Mouse (Mus musculus) intestine, embryonic 14.5 days (tissue): ENCODE data around the gene Hspa1b. TPM values are rescaled to one million over a fixed set of nuclear protein-coding genes. Genes with fewer than 3 reads are reported as not detected.
"Not testable (repeated sequence)": the region's sequence is repeated elsewhere in the genome, so short reads cannot be mapped to it uniquely, and the experiment has no call there.

Experiments used
- ATAC-seq: fragments of 200-750 bp; cut with Nextera tagmentation; replicated peaks from 2 replicates; pipeline ENCODE4 v1.8.0; 2017; ENCODE audit warnings: low read depth, moderate number of reproducible peaks, moderate TSS enrichment, moderate library complexity; ENCODE audit not compliant: low FRiP score, low TSS enrichment
- DNase-seq: peaks from one replicate; pipeline ENCODE4 v3.0.0-alpha.2; 2018; ENCODE audit warnings: low spot score
- H3K27ac ChIP-seq: fragments of 300-500 bp; sonication (generic); 2 replicates; pipeline ENCODE4 v1.5.1; 2014; ENCODE audit warnings: low read depth, mild to moderate bottlenecking, control low read depth
- H3K27me3 ChIP-seq: fragments of 300-500 bp; sonication (generic); replicated peaks from 2 replicates; pipeline ENCODE4 v1.6.1; 2014; ENCODE audit warnings: low read length, control low read depth; ENCODE audit not compliant: control insufficient read depth, insufficient read depth
- H3K36me3 ChIP-seq: fragments of 300-500 bp; sonication (generic); 2 replicates; pipeline ENCODE4 v1.6.1; 2014; ENCODE audit warnings: low read length, control low read depth; ENCODE audit not compliant: control insufficient read depth, insufficient read depth
- H3K4me1 ChIP-seq: fragments of 300-500 bp; sonication (generic); replicated peaks from 2 replicates; pipeline ENCODE4 v1.6.1; 2014; ENCODE audit warnings: low read length, control low read depth, mixed read lengths; ENCODE audit not compliant: control insufficient read depth, insufficient read depth
- H3K4me2 ChIP-seq: fragments of 300-500 bp; sonication (generic); 2 replicates; pipeline ENCODE4 v1.6.1; 2014; ENCODE audit warnings: low read length
- H3K4me3 ChIP-seq: fragments of 300-500 bp; sonication (generic); 2 replicates; pipeline ENCODE4 v1.5.1; 2014; ENCODE audit warnings: low read depth, low read length, control low read depth, mixed read lengths
- H3K9ac ChIP-seq: fragments of 300-500 bp; sonication (generic); 2 replicates; pipeline ENCODE4 v1.6.1; 2014; ENCODE audit warnings: mild to moderate bottlenecking, low read length
- H3K9me3 ChIP-seq: fragments of 300-500 bp; sonication (generic); 2 replicates; pipeline ENCODE4 v1.6.1; 2016; ENCODE audit warnings: low read length, control low read depth; ENCODE audit not compliant: control insufficient read depth
- WGBS: fragments of 180-500 bp; shearing (Covaris S2); extraction: QIAGEN DNeasy Blood & Tissue Kit; methylation state at CpG from one replicate; pipeline ENCODE4 v1.1.7; 2014; 5-methylcytosine and 5-hydroxymethylcytosine counted together
- polyA plus RNA-seq: library from polyadenylated mRNA; unstranded; fragments of >200 nt; fragmentation: Nextera tagmentation; extraction: Ambion mirVana; gene quantifications from 2 replicates; pipeline ENCODE4 v1.2.1, GENCODE M21; 2014

Gene Hspa1b
- 0.24 and 0.46 TPM in 2 replicates for polyA plus RNA-seq

DNA sequence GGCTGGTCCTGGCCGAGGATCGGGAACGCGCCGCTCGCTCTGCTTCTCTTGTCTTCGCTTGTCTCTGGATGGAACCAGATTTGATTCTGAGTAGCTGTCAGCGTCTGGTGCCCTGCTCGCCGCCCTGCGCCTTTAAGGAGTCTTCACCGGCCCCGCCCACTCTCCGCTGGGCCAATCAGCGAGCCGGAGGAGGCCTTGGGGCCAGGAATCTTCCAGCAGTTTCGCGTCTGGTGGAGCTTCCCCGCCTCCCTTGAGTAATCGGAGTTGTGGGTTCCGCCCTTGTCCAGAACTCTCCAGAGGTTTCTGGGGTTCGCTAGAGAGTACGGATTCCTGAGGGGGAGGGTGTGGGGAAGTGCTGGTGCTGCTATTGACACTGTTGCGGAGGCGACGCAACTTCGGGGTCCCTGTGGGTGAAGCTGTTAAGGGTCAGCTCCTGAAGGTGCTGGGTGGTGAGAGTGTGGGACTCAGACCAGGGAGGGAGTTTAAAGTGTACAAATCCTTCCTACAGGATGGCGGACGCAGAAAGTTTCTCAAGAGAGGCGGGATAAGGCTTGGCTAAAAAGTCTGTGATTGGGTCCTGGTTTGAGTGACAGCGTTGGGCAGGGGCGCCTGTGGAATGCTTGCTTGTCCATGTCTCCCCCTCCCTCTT lies at the start of gene Hspa1b:
Gene Hspa1b, minus strand, starts transcription at position 109 of the 649 bp plus-strand sequence.
- peak; percentile 94 for ATAC-seq
- H3K9ac ChIP-seq = peak within 1 kb of the TSS; percentile 54
- peak within 1 kb of the TSS; percentile 76 for H3K4me2 ChIP-seq
- peak within 1 kb of the TSS; percentile 95 for H3K27ac ChIP-seq
- WGBS = under 1% methylated on average over 29 of the region's 32 CpGs
- H3K27me3 ChIP-seq, H3K4me1 ChIP-seq, H3K9me3 ChIP-seq, H3K36me3 ChIP-seq: not testable (repeated sequence)
- DNase-seq = peak; percentile 96
- H3K4me3 ChIP-seq = peak within 1 kb of the TSS; percentile 50

DNA sequence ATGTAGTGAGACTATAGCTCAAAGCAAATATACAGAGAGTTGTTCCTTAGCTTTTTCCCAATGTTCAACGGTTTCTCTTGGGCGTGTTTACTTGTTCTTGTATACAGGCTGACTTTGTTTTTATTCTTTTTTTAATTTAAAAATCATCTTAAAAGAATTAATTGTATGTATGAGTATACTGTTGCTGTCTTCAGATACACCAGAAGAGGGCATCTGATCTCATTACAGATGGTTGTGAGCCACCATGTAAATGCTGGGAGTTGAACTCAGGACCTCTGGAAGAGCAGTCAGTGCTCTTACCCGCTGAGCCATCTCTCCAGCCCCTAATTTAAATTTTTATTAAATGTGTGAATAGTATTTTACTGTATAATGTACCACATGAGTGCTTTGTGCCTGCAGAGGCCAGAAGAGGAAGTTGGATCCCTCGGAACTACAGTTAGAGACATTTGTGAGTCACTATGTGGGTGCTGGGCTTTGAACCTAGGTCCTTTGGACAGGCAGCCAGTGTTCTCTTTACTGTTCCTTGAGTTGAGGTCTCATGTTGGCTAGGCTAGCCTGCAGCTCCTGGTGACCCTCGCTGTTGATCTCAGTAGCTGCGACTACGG lies 48.5 kb upstream of the Hspa1b start:
- DNase-seq (no peak), ATAC-seq (no peak)
- no peak overlapping the region for H3K4me2 ChIP-seq
- H3K27ac ChIP-seq = no peak overlapping the region
- no peaks in the 10 kb centered on the region for H3K27me3 ChIP-seq
- H3K9ac ChIP-seq = no peak overlapping the region
- H3K9me3 ChIP-seq = no peaks in the 10 kb centered on the region
- peaks cover 10% of the 10 kb centered on the region for H3K4me1 ChIP-seq
- peaks cover 84% of the 10 kb centered on the region for H3K36me3 ChIP-seq
- WGBS = 93% methylated on average over 7 of the region's 7 CpGs
- no peak overlapping the region for H3K4me3 ChIP-seq

DNA sequence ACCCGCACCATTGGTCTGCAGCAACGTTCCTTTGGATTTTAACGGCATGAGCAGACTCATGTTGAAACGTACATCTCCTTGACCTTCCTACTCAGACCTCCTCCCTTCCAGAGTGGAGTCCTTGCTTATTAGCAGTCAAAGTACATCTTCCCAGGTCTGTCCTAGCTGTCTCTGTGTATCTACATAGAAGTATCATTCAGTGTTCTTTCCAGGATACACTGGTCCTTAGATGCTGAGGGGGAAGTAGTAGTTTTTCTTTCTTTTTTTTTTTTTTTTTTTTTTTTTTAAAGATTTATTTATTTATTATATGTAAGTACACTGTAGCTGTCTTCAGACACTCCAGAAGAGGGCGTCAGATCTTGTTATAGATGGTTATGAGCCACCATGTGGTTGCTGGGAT lies 46.9 kb upstream of the Hspa1b start:
- not testable (repeated sequence) for H3K9me3 ChIP-seq, H3K4me2 ChIP-seq
- 93% methylated on average over 4 of the region's 5 CpGs for WGBS

DNA sequence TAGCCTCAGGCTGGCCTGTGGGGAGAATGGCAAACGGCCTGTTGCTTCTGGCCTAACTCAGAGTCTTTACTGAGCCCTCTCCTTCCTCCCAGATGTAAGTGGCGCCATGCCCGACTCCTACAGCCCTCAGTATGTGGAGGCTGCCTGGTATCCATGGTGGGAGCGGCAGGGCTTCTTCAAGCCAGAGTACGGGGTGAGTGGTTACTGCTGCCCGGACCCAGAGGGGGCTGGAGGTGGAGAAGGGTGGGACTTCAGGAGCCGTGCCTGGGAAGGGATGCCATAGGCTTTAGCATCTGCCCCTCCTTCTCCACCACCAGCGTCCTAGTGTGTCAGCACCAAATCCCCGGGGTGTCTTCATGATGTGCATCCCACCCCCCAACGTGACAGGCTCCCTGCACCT lies 46.1 kb upstream of the Hspa1b start:
- peaks cover 60% of the 10 kb centered on the region for H3K36me3 ChIP-seq
- no peak for DNase-seq
- no peak overlapping the region for H3K4me3 ChIP-seq
- ATAC-seq = no peak
- no peaks in the 10 kb centered on the region for H3K9me3 ChIP-seq
- no peak overlapping the region for H3K9ac ChIP-seq
- 96% methylated on average over 9 of the region's 10 CpGs for WGBS
- H3K27ac ChIP-seq = no peak overlapping the region
- no peaks in the 10 kb centered on the region for H3K27me3 ChIP-seq
- peaks cover 15% of the 10 kb centered on the region for H3K4me1 ChIP-seq
- H3K4me2 ChIP-seq = no peak overlapping the region

More for the DNA sequence above, 46.9 kb upstream of the Hspa1b start:
- Histone ChIP-seq H3K36me3 (peaks cover 68% of the 10 kb centered on the region), H3K4me1 (peaks cover 15% of the 10 kb centered on the region)
- DNase-seq, H3K27me3 ChIP-seq, ATAC-seq, H3K27ac ChIP-seq, H3K9ac ChIP-seq, H3K4me3 ChIP-seq: not testable (repeated sequence)

DNA sequence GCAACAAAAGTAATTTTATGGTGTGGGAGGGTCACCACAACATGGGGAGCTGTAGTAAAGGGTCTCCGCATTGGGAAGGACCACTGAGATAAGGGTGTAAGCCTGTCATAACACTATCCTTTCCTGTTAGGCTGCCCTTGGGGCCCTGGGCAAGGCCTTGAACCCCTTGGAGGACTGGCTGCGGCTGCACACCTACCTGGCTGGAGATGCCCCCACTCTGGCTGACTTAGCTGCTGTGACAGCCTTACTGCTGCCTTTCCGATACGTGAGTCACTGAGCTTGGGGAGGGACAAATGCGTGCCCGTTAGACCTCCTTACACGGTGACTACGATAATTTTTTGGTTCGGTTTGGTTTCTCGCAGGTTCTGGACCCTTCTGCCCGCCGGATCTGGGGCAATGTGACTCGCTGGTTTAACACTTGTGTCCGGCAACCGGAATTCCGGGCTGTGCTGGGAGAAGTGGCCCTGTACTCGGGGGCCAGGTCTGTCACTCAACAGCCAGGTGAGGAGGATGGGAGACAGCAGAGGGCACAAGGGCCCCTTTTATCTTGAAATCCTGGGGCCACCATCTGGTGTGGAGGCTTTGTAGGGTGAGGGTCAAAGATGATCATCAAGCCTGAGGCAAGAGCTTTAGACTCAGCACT lies 45.2 kb upstream of the Hspa1b start:
- no peak overlapping the region for H3K27ac ChIP-seq
- no peak for ATAC-seq
- 96% methylated on average over 17 of the region's 17 CpGs for WGBS
- H3K9ac ChIP-seq = no peak overlapping the region
- peaks cover 51% of the 10 kb centered on the region for H3K36me3 ChIP-seq
- H3K4me1 ChIP-seq = peaks cover 23% of the 10 kb centered on the region
- H3K4me2 ChIP-seq = no peak overlapping the region
- H3K27me3 ChIP-seq = no peaks in the 10 kb centered on the region
- no peak for DNase-seq
- no peaks in the 10 kb centered on the region for H3K9me3 ChIP-seq
- H3K4me3 ChIP-seq = no peak overlapping the region

DNA sequence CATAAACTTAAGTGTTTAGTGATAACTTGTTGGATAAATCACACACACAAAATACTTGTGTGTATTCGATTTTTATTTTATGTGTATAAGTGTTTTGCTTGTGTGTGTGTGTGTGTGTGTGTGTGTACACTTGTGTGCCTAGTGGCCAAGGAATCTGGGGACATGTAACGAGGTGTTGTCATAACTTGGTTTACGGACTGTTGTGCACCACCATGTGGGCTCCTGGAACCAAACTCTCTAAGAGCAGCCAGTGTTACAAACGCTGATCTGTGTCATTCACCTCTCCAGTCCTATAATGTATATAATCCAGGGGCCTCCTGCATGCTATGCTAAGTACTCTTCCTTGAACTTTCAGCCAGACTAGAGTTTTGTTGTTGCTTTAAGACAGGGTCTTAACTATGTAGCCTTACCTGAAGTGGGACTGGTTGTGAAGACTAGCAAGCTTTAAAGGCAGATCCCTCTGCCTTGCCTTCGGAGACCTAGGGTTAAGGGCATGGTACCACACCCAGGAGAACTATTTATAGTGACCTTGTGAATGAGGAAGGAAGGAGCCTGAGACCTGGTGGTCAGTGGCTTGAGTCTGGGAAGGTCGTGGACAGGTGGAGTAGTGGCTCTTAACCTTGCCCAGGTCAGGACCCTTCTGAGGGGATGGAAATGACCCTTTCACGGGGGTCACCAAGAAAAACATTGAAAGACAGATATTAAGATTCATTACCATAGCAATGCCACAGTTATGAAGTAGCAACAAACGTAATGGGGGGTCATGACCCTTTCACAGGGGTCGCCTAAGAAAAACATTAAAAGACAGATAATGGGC lies 44.2 kb upstream of the Hspa1b start:
- Histone ChIP-seq H3K4me1 (peaks cover 25% of the 10 kb centered on the region), H3K27ac (no peak overlapping the region; the same call in 1 of the 2 replicates), H3K4me3 (peak overlapping the region; percentile 87; the same call in 1 of the 2 replicates), H3K27me3 (no peaks in the 10 kb centered on the region), H3K36me3 (peaks cover 47% of the 10 kb centered on the region), H3K9ac (peak overlapping the region; percentile 92; the same call in 1 of the 2 replicates), H3K9me3 (no peaks in the 10 kb centered on the region), H3K4me2 (peak overlapping the region; percentile 90)
- DNase-seq (no peak), ATAC-seq (no peak)
- WGBS = 55% methylated on average over 9 of the region's 9 CpGs

DNA sequence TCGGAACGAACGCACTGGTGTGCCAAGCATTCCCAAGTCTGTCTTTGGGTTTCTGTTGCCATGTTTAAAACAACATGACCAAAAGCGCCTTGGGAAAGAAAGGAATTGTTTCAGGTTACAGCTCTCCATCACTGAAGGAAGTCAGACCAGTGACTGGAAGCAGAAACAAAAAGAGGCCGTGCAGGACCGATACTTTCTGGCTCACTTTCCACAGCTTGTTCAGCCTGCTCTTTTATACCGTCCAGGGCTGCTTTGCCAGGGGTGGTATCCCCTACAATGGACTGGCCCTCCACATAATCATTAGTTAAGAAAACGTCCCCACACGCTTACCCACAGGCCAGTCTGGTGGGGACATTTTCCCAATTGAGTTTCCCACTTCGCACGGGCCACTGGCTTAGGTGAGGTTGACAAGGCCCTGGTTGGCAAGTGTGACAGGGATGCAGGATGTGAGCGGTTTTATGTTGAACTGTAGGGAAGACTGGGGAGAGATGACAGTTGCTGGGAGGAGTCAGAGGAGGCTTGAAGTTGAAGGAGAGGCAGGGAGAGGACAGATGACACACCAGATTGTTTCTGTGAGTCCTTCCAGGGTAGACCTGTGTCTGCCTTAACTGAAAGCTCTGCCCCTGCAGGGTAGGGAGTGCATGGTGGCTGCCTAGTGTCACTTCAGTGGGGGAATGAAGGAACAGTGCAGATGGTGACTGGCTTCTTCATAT lies 43.3 kb upstream of the Hspa1b start:
- ATAC-seq (no peak), DNase-seq (no peak)
- Histone ChIP-seq H3K36me3 (peaks cover 45% of the 10 kb centered on the region), H3K4me3 (peak overlapping the region; percentile 87), H3K9me3 (no peaks in the 10 kb centered on the region), H3K9ac (peak overlapping the region; percentile 92), H3K27ac (peak overlapping the region; percentile 92; the same call in 1 of the 2 replicates), H3K4me1 (peaks cover 25% of the 10 kb centered on the region), H3K4me2 (peak overlapping the region; percentile 90), H3K27me3 (no peaks in the 10 kb centered on the region)
- 7% methylated on average over 12 of the region's 12 CpGs for WGBS
